Mouse (Mus musculus) 3T3-L1 (cell line): ENCODE measurements around the gene Slc25a1.

Experiments
- DNase-seq: peaks from one replicate; pipeline ENCODE4 v3.0.0-alpha.2; 2015; ENCODE audit warnings: low read depth, low spot score

Gene Slc25a1

GRCm38 (mm10) chr16:17921325-17922162 is 6.5 kb downstream of the Slc25a1 start:
- peak; percentile 99 for DNase-seq

- no peak for DNase-seq
These were observed 7.4 kb downstream of the Slc25a1 start for GRCm38 (mm10) chr16:17920586-17920985.

DNA sequence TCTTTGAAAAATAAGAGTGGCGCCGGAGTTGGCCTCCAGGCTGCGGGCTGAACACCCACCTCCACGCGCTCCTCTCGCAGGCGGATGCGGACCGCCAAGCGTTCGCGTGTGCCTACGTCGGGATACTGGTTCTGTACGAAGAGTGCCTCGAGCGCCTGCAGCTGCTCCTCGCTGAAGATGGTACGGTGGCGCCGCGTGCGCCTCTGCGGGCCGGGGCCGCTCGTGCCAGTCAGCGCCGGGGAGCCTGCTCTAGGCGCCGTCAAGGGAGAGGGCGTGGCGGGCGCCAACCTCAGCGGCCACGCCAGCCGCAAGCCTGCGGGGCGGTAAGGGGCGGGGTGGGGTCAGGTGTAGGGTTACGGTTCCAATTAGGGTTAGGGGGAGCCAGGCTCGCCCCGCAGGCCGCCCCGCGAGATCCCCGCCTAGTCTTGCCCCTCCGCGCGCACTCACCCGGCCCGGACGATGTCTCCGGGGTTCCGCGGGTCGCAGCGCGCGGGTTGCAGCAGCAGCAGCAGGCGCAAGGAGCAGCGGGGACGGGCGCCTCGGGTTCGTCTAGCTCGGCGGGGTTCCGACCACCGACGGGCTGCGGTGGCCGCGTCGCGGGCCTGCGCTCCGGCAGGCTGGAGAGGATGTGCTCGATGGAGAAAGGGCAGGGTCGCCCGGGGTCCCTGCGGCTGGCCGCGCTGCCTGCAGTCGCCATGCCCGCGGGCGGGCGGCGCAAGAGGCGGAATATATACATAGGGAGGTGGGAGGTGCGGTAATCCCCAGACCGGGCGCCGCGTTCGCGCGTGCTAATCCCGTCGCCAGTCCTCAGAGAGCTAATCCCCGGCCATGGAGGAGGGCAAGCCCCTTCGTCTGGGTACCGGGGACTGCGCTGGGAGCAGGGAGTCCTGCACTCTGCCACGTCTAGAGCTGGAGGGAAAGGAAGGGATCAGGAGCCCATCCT is 13.4 kb downstream of the Slc25a1 start, which contains the start of gene Gsc2:
Gsc2 (minus strand) TSS at position 753 of the 943 bp plus-strand sequence.
- no peak for DNase-seq

DNA sequence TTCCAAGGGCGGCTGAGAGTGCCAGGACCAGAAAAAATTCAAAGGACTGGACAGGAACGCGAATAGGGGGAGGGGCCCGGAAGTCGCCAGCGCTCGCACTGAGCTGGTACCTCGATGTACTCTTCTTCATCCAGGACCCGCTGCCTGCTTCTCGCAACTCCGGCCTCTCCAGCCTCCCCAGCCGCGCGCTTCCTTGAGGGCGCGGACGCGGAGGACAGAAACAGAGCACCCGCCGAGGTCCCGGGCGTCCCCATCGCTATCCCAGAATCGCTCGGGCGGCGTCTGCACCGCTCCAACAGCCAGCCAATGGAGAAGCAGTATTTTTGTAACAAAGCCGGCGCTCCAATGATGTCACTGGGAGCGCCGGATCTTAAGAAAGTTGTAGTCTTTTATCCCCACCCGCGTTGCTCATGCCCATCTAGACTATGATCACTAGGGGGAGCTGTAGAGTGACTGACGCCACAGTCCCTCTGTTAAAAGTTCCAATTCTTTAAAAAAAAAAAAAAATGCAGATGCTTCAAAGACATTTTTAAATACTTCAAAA is 16.9 kb downstream of the Slc25a1 start, which contains the start of gene Ess2:
Ess2 (minus strand) TSS at position 297 of the 544 bp plus-strand sequence.
- peak; percentile 99 for DNase-seq

- DNase-seq, result no peak
These were observed 29.6 kb downstream of the Slc25a1 start, which contains the start of the genes Dgcr2 and Tssk2 for GRCm38 (mm10) chr16:17898462-17898861. Dgcr2 (minus strand) TSS chr16:17898562. Tssk2 (plus strand) TSS chr16:17898637.

DNA sequence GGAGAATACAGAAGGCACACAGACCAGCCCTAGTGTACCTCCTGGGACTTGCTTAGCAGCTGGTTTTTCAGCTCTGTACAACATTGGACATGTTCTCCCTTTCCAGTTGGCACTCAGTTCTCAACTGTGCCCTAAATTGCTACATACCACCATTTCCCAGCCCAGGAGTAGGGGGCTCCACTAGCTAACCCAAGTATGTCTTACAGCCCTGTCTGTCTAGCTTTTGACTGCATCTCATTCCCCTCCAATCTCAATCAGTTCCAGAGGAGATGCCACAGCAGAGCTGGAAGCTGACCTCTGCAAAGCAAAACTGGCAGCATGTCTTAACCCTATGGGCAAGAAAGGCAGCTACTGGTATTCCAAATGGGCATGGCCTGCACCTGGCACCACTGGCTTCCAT is 31.9 kb downstream of the Slc25a1 start:
- DNase-seq, result no peak

- no peak for DNase-seq
These were observed 34.1 kb downstream of the Slc25a1 start, which contains the start of gene Tssk1 for GRCm38 (mm10) chr16:17893923-17894322. Tssk1 (plus strand) TSS chr16:17894223.

DNA sequence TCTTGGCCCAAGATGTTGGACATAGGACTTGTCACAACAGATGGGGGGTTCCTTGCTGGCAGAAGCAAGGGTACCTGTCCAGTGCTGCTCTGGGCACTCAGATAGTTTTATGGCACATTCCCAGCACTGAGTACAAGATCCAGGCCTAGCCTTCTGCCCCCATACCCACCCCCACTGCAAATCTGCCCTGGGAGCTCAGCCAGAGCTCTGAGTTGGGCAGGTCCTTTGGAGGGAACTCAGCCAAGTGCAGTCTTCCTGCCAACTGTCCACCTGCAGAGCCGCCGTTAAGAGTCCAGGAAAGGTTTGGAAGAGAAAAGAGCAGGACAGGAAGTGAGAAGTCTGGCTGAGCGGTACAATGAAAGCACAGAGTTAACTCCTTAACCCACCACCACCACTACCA is 35.4 kb downstream of the Slc25a1 start:
- DNase-seq, result no peak

GRCm38 (mm10) chr16:17891567-17891959 is 36.5 kb downstream of the Slc25a1 start, which contains the start of gene Gm20518:
Gm20518 (minus strand) TSS chr16:17891671.
- peak; percentile 99 for DNase-seq

DNA sequence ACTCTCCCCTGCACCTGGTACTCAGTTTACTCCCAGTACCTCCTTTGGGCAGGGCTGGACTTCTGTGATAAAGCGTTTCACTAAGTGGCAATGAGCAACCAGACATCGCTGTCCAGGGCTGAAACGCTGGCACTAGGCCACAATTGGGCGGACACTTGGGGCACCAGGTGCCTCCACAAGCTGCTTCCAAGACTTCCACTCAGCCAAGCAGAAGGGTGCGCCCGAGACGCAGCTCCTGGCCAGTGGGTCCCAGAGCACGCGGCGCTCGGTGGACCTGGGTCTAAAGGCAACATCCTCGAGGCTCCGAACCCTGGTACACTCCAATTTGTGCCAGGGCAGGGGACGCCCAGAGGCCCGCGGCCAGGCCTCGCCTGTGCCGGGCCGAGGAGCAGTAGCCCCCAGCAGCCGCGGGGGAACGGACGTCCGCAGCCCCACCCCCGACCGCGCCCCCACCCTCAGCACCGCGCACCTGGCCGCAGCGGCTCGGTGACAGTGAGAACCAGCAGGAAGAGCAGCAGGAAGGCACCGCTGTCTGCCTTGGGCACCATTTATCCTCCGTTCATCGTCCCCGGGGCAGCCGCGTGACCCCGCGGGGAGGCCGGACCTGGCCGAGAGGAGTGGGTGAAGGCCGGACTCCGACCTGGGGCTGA is 37.0 kb downstream of the Slc25a1 start:
- DNase-seq, result peak; percentile 94

- DNase-seq, result no peak
These were observed 37.7 kb downstream of the Slc25a1 start for GRCm38 (mm10) chr16:17890342-17890727.

DNA sequence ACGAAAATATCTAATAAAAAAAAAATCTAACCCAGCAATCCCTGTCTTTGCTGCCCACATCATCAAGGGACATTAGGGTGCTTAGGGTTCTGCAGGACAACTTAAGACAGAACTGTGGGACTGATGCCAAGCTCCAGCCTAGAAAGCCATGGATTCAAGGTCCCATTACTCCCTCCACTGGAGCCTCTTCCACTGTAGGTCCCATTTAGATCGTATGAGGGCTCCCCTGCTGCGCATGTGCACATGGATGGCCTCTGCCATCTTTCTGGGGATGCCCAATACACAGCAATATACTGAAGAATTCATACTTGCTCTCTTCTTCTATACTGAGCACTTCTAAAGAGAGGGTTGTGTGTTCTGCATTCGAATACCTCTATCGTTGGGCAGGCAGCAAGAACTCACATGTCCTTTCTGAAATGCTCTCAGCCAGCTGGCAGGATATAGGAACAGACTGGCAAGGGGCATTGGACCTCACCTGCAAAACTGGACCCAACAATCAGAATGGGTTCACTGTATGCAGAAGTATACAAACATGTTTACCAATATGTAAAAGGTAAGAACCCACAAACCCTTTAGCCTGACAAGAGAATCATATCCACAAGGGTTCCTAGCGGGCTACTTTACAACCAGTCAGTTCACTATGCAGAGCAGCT is 38.2 kb downstream of the Slc25a1 start:
- DNase-seq, result no peak

DNA sequence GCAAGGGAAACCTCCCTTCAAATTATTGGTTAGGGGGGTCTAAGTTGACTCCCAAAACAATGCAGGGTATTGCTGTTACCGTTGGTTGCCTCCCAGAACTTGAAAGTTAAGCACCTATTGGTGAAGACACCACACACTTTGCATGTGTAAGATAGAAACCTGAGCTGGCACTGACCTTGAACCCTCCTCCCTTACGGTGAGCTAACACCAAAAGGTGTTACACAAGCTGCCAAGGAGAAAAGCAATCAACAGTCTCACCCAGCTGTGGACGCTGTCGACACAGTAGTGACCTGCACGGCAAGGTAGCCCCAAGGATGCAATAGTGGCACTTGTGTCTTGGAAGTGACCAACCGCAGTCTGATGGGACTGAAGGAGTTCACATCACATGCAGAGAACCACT is 43.9 kb downstream of the Slc25a1 start:
- DNase-seq, result no peak

DNA sequence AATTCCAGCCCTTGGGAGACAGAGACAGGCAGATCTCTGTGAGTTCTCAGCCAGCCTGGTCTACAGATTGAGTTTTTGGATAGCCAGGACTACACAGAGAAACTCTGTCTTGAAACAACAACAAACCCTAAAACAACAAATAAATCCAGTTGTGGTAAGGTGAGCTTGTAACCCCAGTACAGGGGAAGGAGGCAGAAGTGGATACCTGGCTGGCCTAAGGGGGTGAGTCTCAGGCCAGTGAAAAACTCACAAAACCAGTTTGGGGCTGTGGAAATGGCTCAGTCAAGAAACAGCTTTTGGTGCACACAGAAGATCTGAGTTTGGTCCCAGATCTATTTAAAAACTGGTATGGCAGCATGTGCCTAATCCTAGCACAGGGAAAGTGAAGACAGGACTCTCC is 45.8 kb downstream of the Slc25a1 start:
- no peak for DNase-seq

GRCm38 (mm10) chr16:17879571-17879970 is 48.4 kb downstream of the Slc25a1 start:
- no peak for DNase-seq

DNA sequence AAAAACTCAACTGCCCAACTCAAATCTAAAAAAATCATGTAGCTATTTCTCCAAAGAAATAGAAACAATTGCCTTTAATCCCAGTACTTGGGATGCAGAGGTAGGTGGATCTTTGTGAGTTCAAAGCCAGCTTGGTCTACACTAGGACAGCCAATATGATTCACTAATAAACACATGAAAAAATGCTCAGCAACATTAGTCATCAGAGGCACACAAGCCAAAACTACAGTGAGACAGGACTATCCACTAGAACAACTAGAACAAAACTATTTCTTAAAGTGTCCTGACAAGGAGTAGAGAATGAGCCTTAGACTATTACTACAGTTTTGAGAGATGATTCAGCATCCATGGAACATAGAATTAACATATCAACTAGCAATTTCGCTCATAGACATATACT is 51.9 kb downstream of the Slc25a1 start:
- peak; percentile 74 for DNase-seq
